Mouse (Mus musculus) CH12.LX (cell line): ENCODE data around the gene Slamf1.

ENCODE experiments used
- CTCF ChIP-seq, 2 experiments: IDR thresholded peaks in 1 of 2; conservative IDR thresholded peaks in 1 of 2; 2 replicates each; pipeline ENCODE4 v1.5.1; 2011 to 2012; ENCODE audit warnings: low read depth in 2 of 2, low read length in 2 of 2, improper control_type of control experiment in 1 of 2, inconsistent platforms in 1 of 2, mild to moderate bottlenecking in 1 of 2, moderate library complexity in 1 of 2
- ELF1 ChIP-seq: IDR thresholded peaks from 2 replicates; pipeline ENCODE4 v1.6.1; 2014; ENCODE audit warnings: low read depth, mild to moderate bottlenecking, inconsistent platforms, low read length, improper control_type of control experiment
- GABPA ChIP-seq: IDR thresholded peaks from 2 replicates; pipeline ENCODE4 v1.6.1; 2012; ENCODE audit warnings: low read depth, low read length, improper control_type of control experiment, inconsistent platforms; ENCODE audit not compliant: insufficient replicate concordance
- MAX ChIP-seq: IDR thresholded peaks from 2 replicates; pipeline ENCODE4 v1.6.1; 2011; ENCODE audit warnings: low read length, improper control_type of control experiment
- MAZ ChIP-seq: IDR thresholded peaks from 2 replicates; pipeline ENCODE4 v1.6.1; 2012; ENCODE audit warnings: low read depth, mild to moderate bottlenecking, inconsistent platforms, low read length, improper control_type of control experiment, moderate library complexity
- NRF1 ChIP-seq: IDR thresholded peaks from 2 replicates; pipeline ENCODE4 v1.6.1; 2014; ENCODE audit warnings: low read depth, mild to moderate bottlenecking, inconsistent platforms, low read length, improper control_type of control experiment, moderate library complexity
- POLR2A ChIP-seq: IDR thresholded peaks from 2 replicates; pipeline ENCODE4 v1.6.1; 2011; ENCODE audit warnings: low read depth, mild to moderate bottlenecking, improper control_type of control experiment, low read length
- ZC3H11A ChIP-seq: IDR thresholded peaks from 2 replicates; pipeline ENCODE4 v1.6.1; 2012; ENCODE audit warnings: low read depth, mild to moderate bottlenecking, inconsistent platforms, low read length, improper control_type of control experiment

DNA sequence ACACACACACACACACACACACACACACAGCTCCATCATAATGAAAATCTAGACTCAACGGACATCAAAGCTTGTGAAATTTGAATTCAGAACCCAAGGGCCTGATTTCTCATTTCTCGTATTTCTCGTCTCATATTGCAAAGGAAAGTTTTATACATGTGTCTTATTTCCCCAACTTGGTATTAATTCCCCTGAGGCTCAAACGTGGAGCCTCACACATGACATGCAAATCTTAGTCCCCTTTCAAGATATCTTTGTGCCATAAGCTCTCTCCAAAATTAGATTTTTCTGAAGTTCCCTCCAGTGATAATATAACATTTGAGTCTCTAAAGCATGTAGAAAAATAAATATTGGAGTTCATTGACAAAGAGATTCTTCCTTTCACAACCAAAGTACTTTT lies 81.8 kb downstream of the Slamf1 start:
- TF ChIP-seq CTCF (conservative IDR thresholded peaks at IDR 0.05 in 1 of 2, IDR thresholded peaks at IDR 0.05 in 1 of 2; ENCODE audit: low read depth in 2 of 2, low read length in 2 of 2), result no peak
- no peak for TF ChIP-seq POLR2A
- TF ChIP-seq ZC3H11A, result no peak
- no peak for TF ChIP-seq MAX
- TF ChIP-seq NRF1, result no peak
- no peak for TF ChIP-seq GABPA
- no peak for TF ChIP-seq ELF1
- no peak for TF ChIP-seq MAZ
